Mouse (Mus musculus) limb, embryonic 15.5 days (tissue): ENCODE data around the gene Dnal1. TPM values are rescaled to one million over a fixed set of nuclear protein-coding genes. Genes with fewer than 3 reads are reported as not detected.

Source experiments
- ATAC-seq: fragments of 200-750 bp; cut with Nextera tagmentation; 2 replicates; pipeline ENCODE4 v1.8.0; 2017; ENCODE audit warnings: low read depth, moderate TSS enrichment; ENCODE audit not compliant: insufficient number of reproducible peaks, low FRiP score, low TSS enrichment
- H3K27ac ChIP-seq: fragments of 300-500 bp; sonication (generic); 2 replicates; pipeline ENCODE4 v1.5.1; 2015; ENCODE audit warnings: moderate library complexity, mild to moderate bottlenecking, inconsistent platforms
- H3K27me3 ChIP-seq: fragments of 300-500 bp; sonication (generic); 2 replicates; pipeline ENCODE4 v1.6.1; 2015; ENCODE audit warnings: inconsistent platforms
- H3K36me3 ChIP-seq: fragments of 300-500 bp; sonication (generic); 2 replicates; pipeline ENCODE4 v1.6.1; 2015; ENCODE audit warnings: inconsistent platforms
- H3K4me1 ChIP-seq: fragments of 300-500 bp; sonication (generic); 2 replicates; pipeline ENCODE4 v1.6.1; 2015; ENCODE audit warnings: inconsistent platforms
- H3K4me2 ChIP-seq: fragments of 300-500 bp; sonication (generic); 2 replicates; pipeline ENCODE4 v1.6.1; 2015; ENCODE audit warnings: mild to moderate bottlenecking, inconsistent platforms
- H3K4me3 ChIP-seq: fragments of 300-500 bp; sonication (generic); 2 replicates; pipeline ENCODE4 v1.5.1; 2015; ENCODE audit warnings: mild to moderate bottlenecking, inconsistent platforms
- H3K9ac ChIP-seq: fragments of 300-500 bp; sonication (generic); 2 replicates; pipeline ENCODE4 v1.6.1; 2015; ENCODE audit warnings: inconsistent platforms
- H3K9me3 ChIP-seq: fragments of 300-500 bp; sonication (generic); 2 replicates; pipeline ENCODE4 v1.6.1; 2016; ENCODE audit warnings: inconsistent platforms
- WGBS: fragments of 180-500 bp; shearing (Covaris S2); methylation state at CpG from one replicate; pipeline ENCODE4 v1.1.7; 2015; 5-methylcytosine and 5-hydroxymethylcytosine counted together
- polyA plus RNA-seq: library from polyadenylated mRNA; unstranded; fragments of >200 nt; fragmentation: Nextera tagmentation; extraction: Ambion mirVana; gene quantifications from 2 replicates; pipeline ENCODE4 v1.2.1, GENCODE M21; 2015

Gene Dnal1
- polyA plus RNA-seq, 1 experiment from 2014 or later, result 5.9 TPM

DNA sequence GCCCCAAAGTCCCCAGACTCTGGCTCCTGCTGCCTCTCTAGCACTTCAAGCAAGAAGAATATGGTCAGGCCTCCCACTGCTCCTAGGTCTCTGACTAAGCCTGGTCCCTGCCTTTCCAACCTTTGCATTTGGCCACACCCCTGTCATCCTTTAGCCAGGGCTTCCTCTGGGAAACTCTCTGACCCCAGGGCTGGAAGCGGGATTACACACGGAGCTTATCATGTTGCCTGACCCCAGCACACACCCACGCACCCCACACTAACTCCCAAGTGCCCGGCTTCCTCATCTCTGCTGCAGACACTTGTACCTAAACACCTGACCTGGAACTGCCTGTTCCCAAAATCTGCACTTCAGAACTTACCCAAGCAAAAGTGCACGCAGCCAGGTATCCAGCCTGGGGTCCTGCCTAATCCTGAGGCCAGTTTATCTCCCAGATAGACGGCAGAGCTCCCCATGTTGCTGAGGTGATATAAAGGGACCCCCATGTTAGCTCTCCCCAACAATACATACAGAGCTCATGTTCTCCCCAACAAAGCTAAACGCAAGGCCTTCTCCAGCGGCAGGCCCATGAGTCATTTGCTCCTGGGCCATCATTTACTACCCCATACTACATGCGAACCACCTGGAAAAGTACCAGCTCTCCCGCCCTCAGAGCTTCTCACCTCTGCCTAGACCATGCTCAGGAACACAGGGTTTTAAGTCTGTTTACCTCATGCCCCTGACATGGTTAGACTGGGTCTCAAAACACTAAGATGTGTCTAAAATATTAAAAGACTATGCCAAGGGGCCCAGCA, 64.7 kb downstream of the Dnal1 start:
- no peak for ATAC-seq
- Histone ChIP-seq H3K27ac (no peak overlapping the region; the same call in 1 of the 2 replicates), H3K4me1 (peaks cover 82% of the 10 kb centered on the region), H3K4me3 (no peak overlapping the region), H3K9ac (no peak overlapping the region), H3K36me3 (peaks cover 5% of the 10 kb centered on the region), H3K4me2 (no peak overlapping the region), H3K27me3 (no peaks in the 10 kb centered on the region), H3K9me3 (no peaks in the 10 kb centered on the region)
- WGBS, result 68% methylated on average over 10 of the region's 10 CpGs

DNA sequence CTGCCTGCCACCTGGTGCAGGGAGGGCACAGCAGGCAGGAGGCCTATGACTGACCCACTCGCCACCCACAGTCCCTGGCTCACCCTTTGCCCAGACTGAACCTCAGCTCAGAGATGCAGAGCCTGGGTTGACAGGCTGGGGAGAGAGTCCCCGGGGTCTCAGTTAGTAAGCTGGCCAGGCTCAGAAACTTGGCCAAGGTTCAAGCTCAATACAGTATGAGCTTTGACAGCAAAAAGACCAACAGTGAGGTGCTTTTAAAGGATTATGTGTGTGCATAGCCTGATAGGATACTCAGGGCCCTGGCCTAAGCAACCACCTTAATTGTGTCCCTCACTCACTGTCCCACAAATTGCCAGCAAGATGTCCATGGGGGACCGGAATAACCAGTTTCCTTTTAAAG, 65.9 kb downstream of the Dnal1 start:
- Histone ChIP-seq H3K27ac (peak overlapping the region; percentile 67; the same call in 1 of the 2 replicates), H3K4me3 (no peak overlapping the region), H3K4me2 (no peak overlapping the region), H3K4me1 (peaks cover 76% of the 10 kb centered on the region), H3K36me3 (no peaks in the 10 kb centered on the region), H3K9me3 (no peaks in the 10 kb centered on the region), H3K27me3 (no peaks in the 10 kb centered on the region), H3K9ac (no peak overlapping the region)
- 64% methylated on average over 3 of the region's 3 CpGs for WGBS
- no peak for ATAC-seq

- Histone ChIP-seq H3K36me3 (no peaks in the 10 kb centered on the region), H3K4me1 (peaks cover 76% of the 10 kb centered on the region), H3K27me3 (no peaks in the 10 kb centered on the region), H3K9ac (no peak overlapping the region), H3K27ac (peak overlapping the region; percentile 67), H3K9me3 (no peaks in the 10 kb centered on the region), H3K4me3 (no peak overlapping the region), H3K4me2 (0 out of 2 replicates have a peak overlapping the region, but pooled peaks have one; percentile 10)
- ATAC-seq, result peak; percentile 69
- 45% methylated on average over 8 of the region's 8 CpGs for WGBS
Measured at GRCm38 (mm10) chr12:84180701-84181435, 66.7 kb downstream of the Dnal1 start.

DNA sequence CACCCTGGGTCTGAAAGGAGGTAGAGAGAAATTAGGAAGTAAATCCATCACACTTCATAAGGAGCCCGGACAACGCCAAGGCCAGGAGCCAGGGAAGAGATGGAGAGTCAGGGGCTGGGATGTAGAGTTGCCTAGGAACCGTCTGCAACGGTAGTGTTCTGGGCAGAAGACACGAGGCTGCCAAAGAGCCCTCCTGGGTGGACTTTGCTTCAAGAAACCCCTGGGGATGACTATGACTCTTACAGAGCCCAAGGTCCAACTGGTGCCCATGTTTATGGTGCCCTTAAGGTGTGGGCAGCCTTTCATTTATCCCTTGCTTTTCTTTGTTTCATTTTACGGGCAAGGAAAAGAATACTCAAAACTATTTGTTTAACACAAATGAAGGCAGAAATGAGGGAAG, 67.8 kb downstream of the Dnal1 start:
- Histone ChIP-seq H3K27ac (peak overlapping the region; percentile 67; the same call in 1 of the 2 replicates), H3K4me2 (no peak overlapping the region), H3K9ac (0 out of 2 replicates have a peak overlapping the region, but pooled peaks have one; percentile 7), H3K4me3 (no peak overlapping the region), H3K36me3 (no peaks in the 10 kb centered on the region), H3K4me1 (peaks cover 75% of the 10 kb centered on the region), H3K27me3 (no peaks in the 10 kb centered on the region), H3K9me3 (no peaks in the 10 kb centered on the region)
- WGBS, result 56% methylated on average over 6 of the region's 6 CpGs
- ATAC-seq, result no peak

DNA sequence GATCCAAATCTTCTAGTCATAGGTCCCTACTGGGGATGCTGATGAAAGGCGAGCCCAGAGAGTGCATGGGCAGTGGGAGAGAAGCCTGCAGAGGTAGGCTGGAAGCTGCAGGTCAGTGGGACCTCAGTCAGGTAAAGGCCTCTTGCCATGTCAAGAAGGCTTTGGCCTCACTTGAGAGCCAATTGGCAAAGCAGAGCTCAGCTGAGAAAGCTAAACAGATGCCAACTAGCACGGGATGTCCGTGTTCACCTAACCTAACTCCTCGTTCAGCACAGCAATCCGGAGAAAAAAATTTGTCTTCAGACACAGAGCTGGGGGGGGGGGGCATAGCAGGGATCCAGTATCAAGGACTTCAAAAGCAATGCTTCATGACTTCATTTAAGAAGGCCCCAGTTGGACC, 70.8 kb downstream of the Dnal1 start:
- ATAC-seq, result no peak
- no peak overlapping the region for H3K27ac ChIP-seq

GRCm38 (mm10) chr12:84185547-84185946, 71.4 kb downstream of the Dnal1 start:
- Histone ChIP-seq H3K27me3 (no peaks in the 10 kb centered on the region), H3K4me3 (no peak overlapping the region), H3K4me2 (no peak overlapping the region), H3K27ac (no peak overlapping the region), H3K9me3 (no peaks in the 10 kb centered on the region), H3K36me3 (no peaks in the 10 kb centered on the region), H3K4me1 (peaks cover 77% of the 10 kb centered on the region), H3K9ac (no peak overlapping the region)
- WGBS, result 52% methylated on average over 6 of the region's 6 CpGs
- no peak for ATAC-seq

More for the DNA sequence above, 70.8 kb downstream of the Dnal1 start:
- Histone ChIP-seq H3K9ac (no peak overlapping the region), H3K27me3 (no peaks in the 10 kb centered on the region), H3K36me3 (no peaks in the 10 kb centered on the region), H3K9me3 (no peaks in the 10 kb centered on the region), H3K4me1 (peaks cover 77% of the 10 kb centered on the region), H3K4me2 (no peak overlapping the region), H3K4me3 (no peak overlapping the region)
- WGBS, result 67% methylated on average over 5 of the region's 5 CpGs

DNA sequence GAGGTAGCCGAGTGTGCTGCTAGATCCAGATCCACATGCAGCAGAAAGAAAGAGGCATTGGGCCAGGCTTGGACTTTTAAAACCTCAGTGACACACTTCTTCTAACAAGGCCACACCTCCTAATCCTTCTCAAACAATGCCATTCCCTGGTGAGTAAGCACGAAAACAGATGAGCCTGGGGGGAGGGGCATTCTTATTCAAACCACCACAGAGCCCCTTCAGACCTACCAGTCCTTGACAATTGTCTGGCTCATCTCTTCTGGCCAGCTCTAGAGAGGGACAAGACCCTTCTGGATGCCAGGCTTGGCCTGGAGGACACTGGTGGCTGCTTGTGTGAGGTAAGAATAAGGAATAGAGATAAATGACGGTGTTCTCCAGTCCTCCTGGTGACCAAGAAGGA, 72.4 kb downstream of the Dnal1 start:
- ATAC-seq, result no peak
- no peaks in the 10 kb centered on the region for H3K9me3 ChIP-seq
- no peaks in the 10 kb centered on the region for H3K36me3 ChIP-seq
- no peak overlapping the region for H3K4me3 ChIP-seq
- H3K4me1 ChIP-seq, result peaks cover 77% of the 10 kb centered on the region
- no peaks in the 10 kb centered on the region for H3K27me3 ChIP-seq
- WGBS, result 81% methylated on average over 3 of the region's 3 CpGs
- no peak overlapping the region for H3K4me2 ChIP-seq
- no peak overlapping the region for H3K9ac ChIP-seq
- H3K27ac ChIP-seq, result peak overlapping the region; percentile 75; the same call in 1 of the 2 replicates

DNA sequence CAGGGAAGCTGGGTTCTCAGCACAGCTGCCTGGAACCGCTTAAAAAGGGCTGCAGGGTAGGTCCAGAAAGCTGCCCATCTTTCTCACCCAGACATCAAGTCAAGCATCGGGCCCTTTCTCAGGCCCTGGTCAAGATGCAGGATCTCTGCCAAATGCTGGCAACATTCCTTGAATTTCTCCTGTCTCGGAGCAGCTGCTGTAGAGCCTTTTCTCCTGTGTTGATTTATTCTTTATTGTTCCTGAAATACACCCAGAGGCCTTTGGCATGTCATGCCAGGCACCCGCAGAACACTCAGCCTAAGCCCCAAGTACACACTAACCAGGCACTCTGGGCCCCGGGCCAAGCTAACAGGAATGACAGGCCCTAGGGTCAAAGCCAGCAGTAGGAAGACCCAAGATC, 72.8 kb downstream of the Dnal1 start:
- Histone ChIP-seq H3K4me1 (peaks cover 77% of the 10 kb centered on the region), H3K4me2 (no peak overlapping the region), H3K36me3 (no peaks in the 10 kb centered on the region), H3K9ac (no peak overlapping the region), H3K4me3 (no peak overlapping the region), H3K27ac (peak overlapping the region; percentile 75), H3K27me3 (no peaks in the 10 kb centered on the region), H3K9me3 (no peaks in the 10 kb centered on the region)
- WGBS, result 58% methylated on average over 5 of the region's 5 CpGs
- no peak for ATAC-seq

GRCm38 (mm10) chr12:84187752-84188601, 73.8 kb downstream of the Dnal1 start:
- no peaks in the 10 kb centered on the region for H3K27me3 ChIP-seq
- H3K36me3 ChIP-seq, result no peaks in the 10 kb centered on the region
- H3K9me3 ChIP-seq, result no peaks in the 10 kb centered on the region
- H3K4me3 ChIP-seq, result no peak overlapping the region
- ATAC-seq, result peak; percentile 50; the same call in 1 of the 2 replicates
- H3K27ac ChIP-seq, result peak overlapping the region; percentile 75
- no peak overlapping the region for H3K9ac ChIP-seq
- H3K4me1 ChIP-seq, result peaks cover 85% of the 10 kb centered on the region
- 35% methylated on average over 15 of the region's 15 CpGs for WGBS
- H3K4me2 ChIP-seq, result peak overlapping the region; percentile 24; the same call in 1 of the 2 replicates

GRCm38 (mm10) chr12:84188881-84189444, 74.8 kb downstream of the Dnal1 start:
- no peak overlapping the region for H3K4me3 ChIP-seq
- no peak overlapping the region for H3K9ac ChIP-seq
- H3K27me3 ChIP-seq, result no peaks in the 10 kb centered on the region
- H3K9me3 ChIP-seq, result no peaks in the 10 kb centered on the region
- peaks cover 86% of the 10 kb centered on the region for H3K4me1 ChIP-seq
- H3K36me3 ChIP-seq, result no peaks in the 10 kb centered on the region
- no peak for ATAC-seq
- WGBS, result 50% methylated on average over 14 of the region's 14 CpGs
- H3K27ac ChIP-seq, result peak overlapping the region; percentile 75; the same call in 1 of the 2 replicates
- H3K4me2 ChIP-seq, result 0 out of 2 replicates have a peak overlapping the region, but pooled peaks have one; percentile 14

GRCm38 (mm10) chr12:84190151-84190820, 76.1 kb downstream of the Dnal1 start:
- 36% methylated on average over 13 of the region's 15 CpGs for WGBS
- Histone ChIP-seq H3K4me3 (no peak overlapping the region), H3K27ac (no peak overlapping the region), H3K9me3 (no peaks in the 10 kb centered on the region), H3K4me2 (peak overlapping the region; percentile 21; the same call in 1 of the 2 replicates), H3K4me1 (peaks cover 88% of the 10 kb centered on the region), H3K9ac (no peak overlapping the region), H3K36me3 (no peaks in the 10 kb centered on the region), H3K27me3 (no peaks in the 10 kb centered on the region)
- no peak for ATAC-seq
